Mouse (Mus musculus) adrenal gland, adult 18-20 months (tissue): ENCODE results near the gene Pikfyve. TPM values are rescaled to one million over a fixed set of nuclear protein-coding genes. Genes with fewer than 3 reads are reported as not detected.

Experiments used
- DNase-seq, 2 experiments: peaks; one replicate each; pipeline ENCODE4 v3.0.0; 2021 to 2022; ENCODE audit warnings: low spot score in 2 of 2
- total RNA-seq, 2 experiments: library from RNA; stranded (reverse); gene quantifications; 1 replicate in 1 of 2; 2 replicates in 1 of 2; pipeline ENCODE4 v1.2.3; 2021

Gene Pikfyve
- total RNA-seq, 2 experiments from 2014 or later: 29.2 to 35.4 TPM

DNA sequence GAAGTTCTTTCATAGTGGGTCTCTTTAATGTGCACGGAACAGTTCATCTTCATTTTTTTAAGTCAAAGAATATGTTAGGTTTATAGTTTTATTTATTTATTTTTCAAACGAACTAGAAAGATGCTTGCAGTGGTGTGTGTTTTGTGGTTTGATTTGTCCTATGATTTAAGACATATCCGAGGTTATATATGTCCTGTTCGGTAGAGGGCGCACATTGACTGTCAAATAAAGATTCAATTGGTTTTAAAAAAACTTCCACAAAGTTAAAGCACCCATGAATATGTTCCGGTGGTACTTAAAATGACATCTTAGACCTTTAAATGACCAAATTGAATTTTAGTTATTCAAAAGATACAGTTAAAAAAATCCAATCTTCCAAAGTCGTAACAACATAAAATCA, 125.6 kb downstream of the Pikfyve start:
- DNase-seq: peak in 1 of 2 experiments; percentile 24

DNA sequence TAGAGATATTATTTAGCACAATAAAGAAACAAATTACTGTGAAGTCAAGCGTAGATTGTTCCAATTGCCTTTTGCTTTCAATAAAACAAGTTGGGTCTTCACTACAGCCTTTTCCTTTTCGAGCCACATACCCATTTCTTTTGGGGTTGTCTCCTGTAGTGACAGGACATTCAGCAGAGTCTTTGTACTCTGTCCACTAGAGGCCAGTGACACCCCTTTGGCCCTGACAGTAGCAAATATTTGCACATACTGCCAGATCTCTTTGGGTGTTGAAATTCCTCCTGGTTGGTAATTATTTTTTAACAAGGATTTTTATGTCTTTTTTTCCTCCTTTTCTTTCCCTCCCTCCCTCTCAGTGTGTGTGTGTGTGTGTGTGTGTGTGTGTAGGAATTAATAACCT, 126.4 kb downstream of the Pikfyve start:
- no peak for DNase-seq

DNA sequence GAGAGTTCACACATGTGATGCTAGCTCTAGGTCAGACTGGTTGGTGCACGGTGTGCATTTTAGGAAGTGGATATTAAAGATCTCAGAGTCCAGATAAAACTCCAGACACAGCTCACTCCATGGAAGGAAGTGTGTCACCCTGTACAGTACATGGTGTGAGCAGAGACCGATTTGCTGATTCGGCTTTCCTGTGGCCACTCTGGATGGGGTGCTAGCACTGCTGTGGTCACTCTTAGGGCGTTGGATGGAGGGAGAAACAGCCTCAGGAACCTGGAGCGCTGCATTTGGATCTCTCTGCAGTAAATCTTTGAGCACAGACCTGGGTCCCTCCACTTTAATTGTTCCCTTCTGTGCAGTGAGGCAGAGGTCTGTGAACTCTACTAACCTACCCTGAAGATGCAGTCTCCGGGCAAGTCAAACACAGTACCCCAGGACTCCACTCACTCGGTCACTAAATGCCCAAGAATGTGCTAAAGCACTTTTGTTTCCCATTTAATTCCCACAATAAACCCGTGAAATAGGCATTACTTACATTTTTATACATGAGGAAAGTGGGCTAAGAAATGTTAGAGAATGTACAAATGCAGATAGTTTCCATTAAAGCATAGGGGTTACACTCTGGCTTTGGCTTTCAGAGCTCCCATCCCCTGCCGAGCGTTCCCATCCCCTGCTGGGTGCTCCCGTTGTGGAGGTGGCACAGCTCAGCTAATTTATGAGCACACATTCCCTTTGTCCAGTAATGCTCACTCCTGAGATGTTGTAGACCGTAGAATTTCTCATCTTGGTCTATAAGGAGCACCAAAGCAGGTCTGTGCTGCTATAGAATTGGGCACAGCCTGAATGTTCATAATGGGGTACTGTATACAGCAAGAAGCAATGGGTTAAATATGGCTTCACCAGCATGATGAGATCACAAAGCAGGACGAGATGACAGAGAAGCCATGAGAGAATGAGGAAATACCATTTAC, 127.9 kb downstream of the Pikfyve start:
- no peak for DNase-seq

DNA sequence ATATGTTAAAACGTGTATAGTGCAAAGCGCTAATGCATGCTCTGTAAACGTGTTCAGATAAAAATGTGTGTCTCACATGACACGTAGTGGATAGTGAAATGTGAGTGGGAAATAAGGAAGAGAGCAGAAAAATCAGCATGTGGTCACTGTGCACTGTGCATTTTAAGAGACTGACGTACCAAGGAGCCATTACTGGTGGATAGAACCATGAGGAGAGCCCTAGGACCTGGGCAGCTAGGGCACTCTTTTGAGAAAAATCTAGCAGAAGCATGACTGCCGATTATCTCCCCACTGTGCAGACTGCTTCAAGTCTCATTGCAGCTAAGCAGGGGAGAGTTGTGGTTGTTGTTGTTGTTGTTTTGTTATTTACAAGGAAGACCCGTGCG, 128.5 kb downstream of the Pikfyve start:
- DNase-seq: no peak

Other genes with a start within 250 kb of the Pikfyve start
- 10 to 100 TPM; 14.9 to 16.6 TPM for gene Plekhm3, start 229.9 kb upstream of the Pikfyve start, total RNA-seq
- gene Akr1cl, start 153.9 kb upstream of the Pikfyve start, total RNA-seq: 100 to 1,000 TPM; 295 to 994 TPM
- gene Cryge, start 135.5 kb upstream of the Pikfyve start, total RNA-seq: not detected
- not detected for gene Crygd, start 123.2 kb upstream of the Pikfyve start, total RNA-seq
- not detected for gene Crygc, start 113.0 kb upstream of the Pikfyve start, total RNA-seq
- gene Crygb, start 104.4 kb upstream of the Pikfyve start, total RNA-seq: not detected
- not detected for gene Cryga, start 83.3 kb upstream of the Pikfyve start, total RNA-seq
- not detected for gene Gm28845, start 67.1 kb upstream of the Pikfyve start, total RNA-seq
- gene D630023F18Rik, start 63.5 kb upstream of the Pikfyve start, total RNA-seq: under 1 TPM; 0.33 to 0.86 TPM
- gene Idh1, start 183 bp upstream of the Pikfyve start, total RNA-seq: 100 to 1,000 TPM; 278 to 555 TPM
- not detected for gene Pth2r, start 95.4 kb downstream of the Pikfyve start, total RNA-seq